Mouse (Mus musculus) cerebellum, adult 8-10 months (tissue): ENCODE measurements around the gene Zfp981.
"Not testable (repeated sequence)": the region's sequence is repeated elsewhere in the genome, so short reads cannot be mapped to it uniquely, and the experiment has no call there.

ENCODE experiments used
- DNase-seq: peaks from one replicate; pipeline ENCODE4 v3.0.0; 2022

The Zfp981 gene

GRCm38 (mm10) chr4:146501727-146502126, at the start of gene Zfp981:
TSS of gene Zfp981 (plus strand) at chr4:146502027.
- DNase-seq = not testable (repeated sequence)

GRCm38 (mm10) chr4:146452576-146452975, 49.3 kb upstream of the Zfp981 start:
- not testable (repeated sequence) for DNase-seq

DNA sequence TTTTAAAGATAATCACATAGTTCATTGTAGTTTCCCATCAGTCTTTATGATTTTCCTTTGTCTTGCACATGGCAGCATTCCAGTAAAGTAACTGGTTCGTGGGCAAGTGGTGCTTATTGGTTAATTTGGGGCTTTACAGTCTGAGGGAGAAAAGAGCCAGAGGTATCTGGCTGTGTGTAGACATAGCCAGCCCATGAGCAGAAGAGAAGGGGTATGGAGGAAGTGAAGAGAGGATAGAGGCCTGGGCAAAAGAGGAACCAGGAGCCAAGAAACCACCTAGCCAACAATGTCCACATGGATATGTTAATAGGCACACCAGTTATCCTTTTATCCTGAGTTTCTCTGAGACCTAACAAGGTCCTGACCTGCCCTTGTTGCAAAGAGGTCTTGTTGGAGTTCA, 47.7 kb upstream of the Zfp981 start:
- DNase-seq = not testable (repeated sequence)

DNA sequence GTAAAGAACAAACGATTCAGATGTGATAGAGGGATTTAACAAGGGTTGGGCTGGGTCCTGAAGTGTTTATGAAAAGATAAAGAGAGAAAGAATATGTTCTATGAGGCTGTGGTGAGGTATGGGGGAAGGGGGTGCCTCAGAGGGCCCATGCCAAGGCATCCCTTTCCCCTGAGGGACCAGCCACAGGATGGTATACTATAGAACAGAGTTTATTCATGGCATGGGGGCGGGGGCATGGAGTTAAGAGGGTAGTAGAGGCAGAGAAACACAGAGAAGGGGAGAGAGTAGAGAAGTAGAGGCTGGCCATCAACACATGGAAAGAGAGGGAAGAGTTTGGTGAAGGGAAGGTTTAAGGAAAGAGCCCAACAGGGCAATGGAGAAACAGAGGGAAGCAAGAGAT, 46.9 kb upstream of the Zfp981 start:
- DNase-seq = no peak

- no peak for DNase-seq
These were observed 46.5 kb upstream of the Zfp981 start for GRCm38 (mm10) chr4:146455321-146455721.

DNA sequence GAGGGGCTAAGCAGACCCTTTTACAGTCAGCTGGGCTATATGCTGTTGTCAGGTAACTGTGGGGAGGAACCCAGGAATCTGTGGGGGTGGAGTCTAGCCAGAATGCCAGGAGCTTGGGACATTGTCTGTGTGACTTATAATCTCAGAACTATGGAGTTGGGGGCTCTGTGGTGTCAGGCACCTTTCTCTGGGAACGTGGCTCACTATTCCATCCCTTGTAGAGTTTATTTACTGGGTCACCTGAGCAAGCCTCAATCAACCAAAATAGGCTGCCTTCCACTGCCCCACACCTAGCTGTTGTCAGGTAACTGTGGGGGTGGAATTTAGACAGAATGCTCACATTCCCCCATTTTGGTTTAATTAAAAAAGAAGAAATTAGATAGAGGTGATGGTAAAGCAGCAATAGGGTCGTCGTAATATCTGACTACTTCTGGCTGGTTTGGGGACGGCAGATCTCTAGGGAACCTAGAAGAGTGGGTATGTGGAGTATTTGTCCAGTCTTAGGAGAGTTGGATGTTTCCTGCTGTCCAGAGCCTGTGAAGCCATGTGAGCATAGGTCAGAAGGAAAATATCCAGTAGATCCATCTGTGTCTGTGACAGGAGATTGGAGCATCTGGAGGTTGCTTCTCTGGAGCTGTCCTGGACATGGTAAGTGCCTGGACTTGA, 45.6 kb upstream of the Zfp981 start:
- no peak for DNase-seq

- no peak for DNase-seq
These were observed 44.7 kb upstream of the Zfp981 start for GRCm38 (mm10) chr4:146457126-146457525.

DNA sequence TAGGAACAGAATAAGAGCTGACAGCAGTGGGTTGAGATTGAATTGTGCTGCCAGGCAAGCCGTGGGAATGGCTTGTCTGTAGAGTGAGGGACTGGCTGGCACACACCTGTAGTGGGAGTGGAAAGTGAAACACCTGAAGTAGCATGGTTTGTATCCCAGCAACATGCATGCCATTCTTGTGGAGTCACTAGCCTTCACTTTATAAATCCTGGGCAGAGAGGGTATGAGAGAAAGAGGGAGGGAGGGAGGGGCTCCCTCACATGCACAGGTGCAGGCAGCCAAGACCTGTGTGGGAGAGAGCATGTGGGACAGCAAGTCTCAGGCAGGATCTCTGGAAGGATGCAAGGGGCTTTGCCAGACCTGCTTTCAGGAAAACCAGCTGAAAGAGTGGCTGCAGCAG, 44.1 kb upstream of the Zfp981 start:
- DNase-seq = no peak

- not testable (repeated sequence) for DNase-seq
These were observed 42.0 kb upstream of the Zfp981 start for GRCm38 (mm10) chr4:146459822-146460221.

DNA sequence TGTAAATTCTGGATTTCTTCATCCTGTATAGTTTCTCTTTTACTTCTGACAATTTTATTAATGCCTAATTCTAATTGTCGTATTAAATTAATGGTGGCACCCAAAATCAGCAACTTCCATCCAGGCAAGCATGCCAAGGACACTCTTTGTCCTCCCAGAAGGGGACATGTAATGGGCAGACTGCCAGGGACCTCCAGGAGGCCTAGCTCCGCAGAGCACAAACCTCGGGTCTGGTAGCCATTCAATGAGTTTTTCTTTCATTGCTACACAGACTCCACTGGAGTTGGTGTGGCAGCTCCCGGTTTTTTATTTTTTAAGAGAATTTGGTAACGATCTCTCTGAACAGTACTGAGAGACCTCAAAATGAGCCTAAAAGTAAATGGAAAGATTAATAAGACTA, 41.1 kb upstream of the Zfp981 start:
- not testable (repeated sequence) for DNase-seq

DNA sequence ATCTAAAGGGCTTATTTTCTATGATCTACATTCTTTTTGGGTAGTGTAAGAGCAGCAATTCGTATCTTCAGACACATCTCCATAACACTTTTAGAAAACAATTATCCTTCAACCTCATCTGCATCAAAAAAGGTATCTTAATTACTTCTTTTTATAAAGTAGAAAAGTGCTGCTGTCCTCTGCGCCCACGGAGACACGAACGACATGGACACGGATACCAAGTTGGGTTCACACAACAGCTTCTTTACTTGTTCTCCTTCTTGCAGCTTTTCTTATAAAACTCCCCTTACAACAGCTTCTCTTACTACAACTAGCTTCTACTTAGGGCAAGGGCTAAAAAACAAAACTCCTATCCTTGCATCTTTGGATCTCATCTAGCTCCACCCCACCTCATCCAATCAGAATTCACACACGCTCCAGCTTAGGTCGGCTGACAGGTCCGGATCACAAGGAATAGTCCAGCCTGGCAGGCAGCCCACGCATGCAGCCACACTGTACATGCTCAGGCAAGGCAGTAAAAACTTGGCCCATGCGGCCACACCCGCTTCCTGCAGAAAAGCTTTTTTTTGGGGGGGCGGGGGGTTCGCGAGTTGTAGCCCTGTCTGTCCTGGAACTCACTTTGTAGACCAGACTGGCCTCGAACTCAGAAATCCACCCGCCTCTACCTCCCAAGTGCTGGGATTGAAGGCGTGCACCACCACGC, 38.0 kb upstream of the Zfp981 start:
- DNase-seq = not testable (repeated sequence)

DNA sequence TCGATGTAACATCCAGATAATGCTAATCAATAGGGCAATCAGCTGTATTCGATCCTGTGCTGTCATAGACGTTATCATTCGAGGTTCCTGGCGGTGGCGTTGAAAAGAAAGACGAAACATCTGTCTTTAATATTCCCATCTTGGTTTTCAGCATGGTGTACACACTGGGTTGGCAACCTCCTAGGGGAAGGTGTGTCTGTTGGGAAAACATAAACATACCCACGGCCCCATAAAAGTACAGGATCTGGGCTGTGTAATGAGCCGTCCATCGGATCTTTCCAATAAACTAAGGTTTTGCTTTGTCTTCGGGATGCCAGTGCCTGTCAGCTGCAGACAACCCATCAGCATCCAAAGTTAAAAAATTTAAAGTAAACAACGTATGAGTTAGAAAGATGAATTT, 31.8 kb upstream of the Zfp981 start:
- DNase-seq = not testable (repeated sequence)

- not testable (repeated sequence) for DNase-seq
These were observed 27.6 kb upstream of the Zfp981 start for GRCm38 (mm10) chr4:146474181-146474580.

DNA sequence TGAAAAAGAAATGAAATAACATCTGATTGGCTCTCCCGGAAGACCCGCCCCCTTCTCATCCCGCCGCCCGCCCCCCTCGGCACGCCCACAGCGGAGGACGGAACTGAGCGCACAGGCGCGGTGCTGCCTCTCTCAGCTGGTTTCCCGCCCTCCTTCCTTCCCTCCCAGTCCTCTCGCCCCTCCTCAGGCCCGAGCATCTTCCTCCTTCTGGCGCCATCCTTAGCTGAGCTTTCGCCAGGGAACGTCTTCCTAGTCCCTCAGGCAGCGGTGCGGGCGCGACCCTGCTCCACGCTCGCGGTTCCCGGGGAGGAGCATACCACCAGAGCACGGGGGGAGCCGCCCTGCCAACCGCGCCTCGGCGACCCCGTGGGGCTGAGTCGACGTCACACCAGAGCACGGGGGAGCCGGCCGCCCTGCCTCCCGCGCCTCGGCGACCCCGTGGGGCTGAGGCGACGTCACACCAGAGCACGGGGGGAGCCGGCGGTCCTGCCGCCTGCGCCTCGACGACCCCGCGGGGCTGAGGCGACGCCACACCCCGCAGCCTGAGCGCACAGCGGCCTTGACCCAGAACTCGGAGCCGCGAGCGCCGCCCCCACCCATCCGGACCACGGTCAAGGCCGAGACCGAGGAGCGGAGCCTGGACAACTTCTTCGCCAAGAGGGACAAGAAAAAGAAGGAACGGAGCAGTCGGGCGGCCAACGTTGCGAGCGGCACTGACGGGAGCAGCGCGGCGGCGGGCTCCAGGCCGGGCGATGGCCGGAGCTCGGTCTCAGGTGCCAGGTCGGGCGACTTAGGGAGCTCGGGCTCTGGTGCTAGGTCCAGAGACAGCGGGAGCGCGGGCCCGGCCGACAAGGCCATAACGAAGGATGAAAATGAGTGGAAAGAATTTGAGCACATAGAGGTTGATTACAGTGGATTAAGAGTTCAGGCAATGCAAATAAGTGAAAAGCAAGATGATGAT, 26.8 kb upstream of the Zfp981 start:
- not testable (repeated sequence) for DNase-seq

GRCm38 (mm10) chr4:146476260-146476659, 25.6 kb upstream of the Zfp981 start:
- not testable (repeated sequence) for DNase-seq

- not testable (repeated sequence) for DNase-seq
These were observed 24.9 kb upstream of the Zfp981 start for GRCm38 (mm10) chr4:146476959-146477358.

- DNase-seq = not testable (repeated sequence)
These were observed 21.3 kb upstream of the Zfp981 start for GRCm38 (mm10) chr4:146480376-146481096.

- DNase-seq = not testable (repeated sequence)
These were observed 19.3 kb upstream of the Zfp981 start for GRCm38 (mm10) chr4:146482546-146482945.

DNA sequence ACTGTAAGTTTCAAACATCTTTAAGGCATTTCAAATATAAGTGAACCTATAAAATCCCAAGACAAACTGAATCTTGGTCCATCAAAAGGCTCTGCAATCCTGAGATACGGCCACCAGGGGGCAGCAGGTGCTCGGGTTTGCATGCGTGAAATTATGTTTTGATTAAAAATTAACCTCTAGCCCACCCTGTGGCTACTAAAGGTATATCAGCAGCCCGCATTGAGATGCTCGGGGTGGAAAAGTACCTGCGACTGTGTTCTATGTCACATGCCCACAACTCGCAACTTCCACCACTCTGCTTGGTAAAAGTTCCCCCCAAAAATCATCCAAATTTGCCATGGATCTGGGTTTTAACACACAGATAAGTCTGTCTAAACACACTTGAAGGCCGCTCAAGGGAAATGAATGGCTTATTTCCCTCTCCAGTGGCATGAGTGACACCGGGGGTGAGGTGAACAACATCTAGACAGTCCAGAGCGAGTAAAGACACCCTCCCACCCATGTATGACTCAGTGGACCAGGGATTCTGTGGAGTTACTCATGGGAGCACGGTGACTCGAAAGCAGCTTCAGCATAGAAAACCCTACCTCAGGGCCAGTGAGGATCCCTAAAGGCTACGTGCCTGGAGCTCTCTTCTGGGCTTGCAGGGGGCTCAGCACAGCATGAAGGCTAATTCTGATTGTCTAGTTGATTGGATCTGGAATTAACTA, 18.1 kb upstream of the Zfp981 start:
- DNase-seq = not testable (repeated sequence)

GRCm38 (mm10) chr4:146484676-146485075, 17.2 kb upstream of the Zfp981 start:
- not testable (repeated sequence) for DNase-seq

DNA sequence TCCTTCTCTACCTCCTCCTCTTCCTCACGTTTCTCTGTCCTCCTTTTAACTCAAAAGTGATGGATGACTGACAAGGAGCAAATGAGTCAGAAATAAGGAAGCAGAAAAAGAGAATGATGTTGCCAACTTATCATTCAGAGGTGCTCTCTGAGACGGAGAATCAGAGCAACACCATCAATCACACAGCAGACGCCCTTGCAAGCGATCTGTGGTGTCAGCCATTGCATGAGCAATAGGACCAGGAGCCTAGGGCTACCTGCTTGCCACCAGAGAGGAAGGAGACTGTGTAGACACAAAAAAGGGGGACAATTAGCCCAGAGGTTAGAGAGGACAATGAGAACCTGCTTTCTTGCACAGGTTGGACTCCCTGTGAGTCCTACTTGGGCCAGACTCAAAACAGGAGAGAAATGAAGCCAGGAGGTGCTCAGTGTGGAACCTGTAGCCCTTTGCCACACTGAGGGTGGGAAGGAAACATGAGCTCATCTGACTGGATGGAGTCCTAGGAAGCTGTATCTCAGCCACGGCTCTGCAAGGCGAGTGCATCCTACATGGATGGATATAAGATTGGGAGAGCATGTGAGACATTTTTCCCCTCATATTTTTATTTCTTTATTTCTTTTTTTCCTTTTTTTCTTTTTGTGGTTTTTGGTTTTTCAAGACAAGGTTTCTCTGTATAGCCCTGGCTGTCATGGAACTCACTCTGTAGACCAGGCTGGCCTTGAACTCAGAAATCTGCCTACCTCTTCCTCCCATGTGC, 16.5 kb upstream of the Zfp981 start:
- not testable (repeated sequence) for DNase-seq
